Comparison of ENCODE assay signal across 8 mouse cellular contexts in the genomic region with DNA sequence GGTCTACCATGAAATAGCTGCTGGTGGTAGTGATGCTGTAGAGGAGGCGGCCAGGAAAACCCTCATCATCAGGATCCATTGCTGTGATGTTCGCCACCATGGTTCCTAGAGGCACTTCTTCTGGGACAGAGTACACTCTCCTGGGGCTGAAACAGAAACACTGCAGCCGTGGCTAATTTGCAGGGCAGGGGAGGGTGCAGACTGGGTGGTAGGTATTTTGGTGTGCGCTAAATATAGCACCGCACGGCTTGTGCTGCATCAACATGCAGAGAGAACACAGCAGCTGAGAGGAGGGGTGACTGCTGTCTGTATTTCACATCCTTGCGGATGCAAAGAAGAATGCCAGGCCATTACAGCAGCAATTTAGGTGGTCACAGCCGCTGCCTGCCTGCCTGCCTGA. TPM values are rescaled to one million over a fixed set of nuclear protein-coding genes. Genes with fewer than 3 reads are reported as not detected.
A peak's percentile ranks its signal among the peaks of the same experiment; 100 is the strongest.
DNase-seq lines count a peak whose midpoint lies in the region; ATAC-seq and TF ChIP-seq lines count a peak whose summit lies in the region.
"Had no signal": no experiment of that assay in that cellular context is flagged by ENCODE, and none has a peak within 500 bp of the region (broad histone marks: within the 10 kb centered on the region; RNA-seq: fewer than 3 reads in every experiment).

No protein-coding gene starts in this region.

- H3K36me3 ChIP-seq in hindbrain, embryonic 12.5 days, result no peaks in the 10 kb centered on the region
- no peaks in the 10 kb centered on the region for H3K36me3 ChIP-seq in midbrain, postnatal 0 days (ENCODE audit: insufficient read depth, low read length)
- no peaks in the 10 kb centered on the region for H3K36me3 ChIP-seq in intestine, postnatal 0 days (ENCODE audit: control insufficient read depth, insufficient read depth)

- peaks cover 29% of the 10 kb centered on the region for H3K4me1 ChIP-seq in hindbrain, embryonic 12.5 days
- peaks cover 17% of the 10 kb centered on the region; the same call in 1 of the 2 replicates for H3K4me1 ChIP-seq in midbrain, postnatal 0 days (ENCODE audit: insufficient read depth, low read length)
- peaks cover 8% of the 10 kb centered on the region for H3K4me1 ChIP-seq in intestine, postnatal 0 days (replicated peaks; ENCODE audit: control insufficient read depth, insufficient read depth, low read length)

- H3K9ac ChIP-seq in hindbrain, embryonic 12.5 days, result no peak overlapping the region
- no peak overlapping the region for H3K9ac ChIP-seq in midbrain, postnatal 0 days (replicated peaks; ENCODE audit: low read length, poor library complexity, severe bottlenecking)
- H3K9ac ChIP-seq in intestine, postnatal 0 days (ENCODE audit: low read depth, low read length), result no peak overlapping the region

- H3K4me2 ChIP-seq in hindbrain, embryonic 12.5 days (replicated peaks), result no peak overlapping the region
- H3K4me2 ChIP-seq in midbrain, postnatal 0 days (ENCODE audit: low read depth, low read length, poor library complexity, severe bottlenecking), result no peak overlapping the region
- no peak overlapping the region for H3K4me2 ChIP-seq in intestine, postnatal 0 days (replicated peaks; ENCODE audit: low read depth)

- peak; percentile 30; the same call in 1 of the 2 replicates for ATAC-seq in hindbrain, embryonic 12.5 days (ENCODE audit: low FRiP score)
- ATAC-seq in midbrain, postnatal 0 days (ENCODE audit: low FRiP score), result peak; percentile 51; the same call in 1 of the 2 replicates
- no peak for ATAC-seq in intestine, postnatal 0 days

- H3K27ac ChIP-seq in hindbrain, embryonic 12.5 days, result peak overlapping the region; percentile 72
- peak overlapping the region; percentile 6 for H3K27ac ChIP-seq in midbrain, postnatal 0 days (ENCODE audit: low read depth, low read length)
- H3K27ac ChIP-seq in intestine, postnatal 0 days (ENCODE audit: low read depth, low read length), result no peak overlapping the region

- WGBS in hindbrain, embryonic 12.5 days, result 44% methylated on average over 8 of the region's 8 CpGs
- WGBS in midbrain, postnatal 0 days, result 31% methylated on average over 8 of the region's 8 CpGs
- WGBS in intestine, postnatal 0 days, result 59% methylated on average over 8 of the region's 8 CpGs

- H3K9me3 ChIP-seq in hindbrain, embryonic 12.5 days (replicated peaks), result no peaks in the 10 kb centered on the region
- no peaks in the 10 kb centered on the region for H3K9me3 ChIP-seq in midbrain, postnatal 0 days (ENCODE audit: low read length)
- H3K9me3 ChIP-seq in intestine, postnatal 0 days (ENCODE audit: control insufficient read depth), result no peaks in the 10 kb centered on the region

- 0 out of 2 replicates have a peak, but pooled peaks cover 3% of the 10 kb centered on the region for H3K27me3 ChIP-seq in hindbrain, embryonic 12.5 days
- H3K27me3 ChIP-seq in midbrain, postnatal 0 days (ENCODE audit: insufficient read depth, low read length), result no peaks in the 10 kb centered on the region
- no peaks in the 10 kb centered on the region for H3K27me3 ChIP-seq in intestine, postnatal 0 days (replicated peaks; ENCODE audit: control insufficient read depth, insufficient read depth, low read length)

- no peak for TF ChIP-seq CTCF in midbrain, postnatal 0 days (IDR thresholded peaks at IDR 0.05)
- no peak for TF ChIP-seq CTCF in intestine, postnatal 0 days (IDR thresholded peaks at IDR 0.05; ENCODE audit: low read depth)

- peak; percentile 91 for DNase-seq in brain, adult 2 months (ENCODE audit: low read depth, low spot score)
- peak; percentile 63 to 70 for DNase-seq in frontal cortex, adult 2 months (ENCODE audit: extremely low spot score in 1 of 2, low spot score in 1 of 2)
- no peak for DNase-seq in midbrain, postnatal 0 days (ENCODE audit: low spot score)
- DNase-seq in lung, postnatal 14 days, result no peak
- DNase-seq in embryo, embryonic 11 days, result no peak

- no peak overlapping the region for H3K4me3 ChIP-seq in hindbrain, embryonic 12.5 days
- H3K4me3 ChIP-seq in midbrain, postnatal 0 days (ENCODE audit: low read depth, low read length), result no peak overlapping the region
- H3K4me3 ChIP-seq in intestine, postnatal 0 days (ENCODE audit: low read depth, low read length), result no peak overlapping the region

RNA-seq across cellular contexts. Expression of a gene that starts 31.0 kb away (rescaled TPM):
- 5.4 and 8.8 TPM in 2 replicates for polyA plus RNA-seq in frontal cortex, adult 2 months (2012; rRNA removed)
- 0.25 and 0.69 TPM in 2 replicates for polyA plus RNA-seq in hindbrain, embryonic 12.5 days (2016; fragmentation: Nextera tagmentation; extraction: Ambion mirVana)
- total RNA-seq in midbrain, postnatal 0 days (2014; rRNA removed), result 0.42 and 0.55 TPM in 2 replicates
- 0.72 and 1.0 TPM in 2 replicates for polyA plus RNA-seq in midbrain, postnatal 0 days (2015; fragmentation: Nextera tagmentation; extraction: Ambion mirVana)
- polyA plus RNA-seq in intestine, postnatal 0 days (2015; fragmentation: Nextera tagmentation; extraction: Ambion mirVana), result 0.10 TPM in 1 of 2 replicates, not detected in the other
- total RNA-seq: neutrophil, adult 5-6 weeks had no signal

Comparison
In these comparisons a context has a peak if more than half of its experiments do, and no peak if none do; other contexts are left out.
1. DNase-seq: peak in brain, adult 2 months (single experiment) and frontal cortex, adult 2 months (2 of 2); none in midbrain, postnatal 0 days (single experiment), lung, postnatal 14 days (single experiment) and embryo, embryonic 11 days (single experiment).